Mouse (Mus musculus): Measurements from ENCODE around the gene Acsl5. TPM values are rescaled to one million over a fixed set of nuclear protein-coding genes. Genes with fewer than 3 reads are reported as not detected.

Acsl5 gene
- polyA plus RNA-seq, 1 experiment from 2014 or later, result 21.8 TPM

- Histone ChIP-seq H3K36me3 (peaks cover 13% of the 10 kb centered on the region), H3K4me1 (peaks cover 46% of the 10 kb centered on the region), H3K4me3 (replicated peaks) (peak within 1 kb of the TSS; percentile 84), H3K27ac (replicated peaks) (peak within 1 kb of the TSS; percentile 83), H3K4me2 (peak within 1 kb of the TSS; percentile 90), H3K27me3 (replicated peaks) (no peaks in the 10 kb centered on the region), H3K9me3 (replicated peaks) (no peaks in the 10 kb centered on the region), H3K9ac (replicated peaks) (peak within 1 kb of the TSS; percentile 86)
- ATAC-seq (ENCODE audit: low FRiP score), result peak; percentile 86
- under 1% methylated on average over 60 of the region's 60 CpGs for WGBS
These were observed 63.8 kb downstream of the Acsl5 start, which contains the start of gene Zdhhc6 for GRCm38 (mm10) chr19:55315452-55316108. TSS of gene Zdhhc6 (minus strand) at chr19:55316032.

- H3K4me1 ChIP-seq, result peaks cover 46% of the 10 kb centered on the region
- peak within 1 kb of the TSS; percentile 90 for H3K4me2 ChIP-seq
- WGBS, result under 1% methylated on average over 48 of the region's 48 CpGs
These were observed 64.5 kb downstream of the Acsl5 start, which contains the start of gene Vti1a for GRCm38 (mm10) chr19:55316109-55316714. TSS of gene Vti1a (plus strand) at chr19:55316295.

GRCm38 (mm10) chr19:55316901-55317300 lies 65.2 kb downstream of the Acsl5 start:
- Histone ChIP-seq H3K27me3 (replicated peaks) (no peaks in the 10 kb centered on the region), H3K4me3 (replicated peaks) (peak overlapping the region; percentile 84), H3K9ac (replicated peaks) (0 out of 2 replicates have a peak overlapping the region, but pooled peaks have one; percentile 86), H3K4me1 (peaks cover 46% of the 10 kb centered on the region), H3K27ac (replicated peaks) (no peak overlapping the region), H3K36me3 (peaks cover 2% of the 10 kb centered on the region; the same call in 1 of the 2 replicates), H3K4me2 (peak overlapping the region; percentile 90), H3K9me3 (replicated peaks) (no peaks in the 10 kb centered on the region)
- 63% methylated on average over 10 of the region's 10 CpGs for WGBS
- ATAC-seq (ENCODE audit: low FRiP score), result no peak

More at GRCm38 (mm10) chr19:55316109-55316714, 64.5 kb downstream of the Acsl5 start, which contains the start of gene Vti1a:
- H3K9ac ChIP-seq (replicated peaks), result peak within 1 kb of the TSS; percentile 86
- peak within 1 kb of the TSS; percentile 84 for H3K4me3 ChIP-seq (replicated peaks)
- no peaks in the 10 kb centered on the region for H3K27me3 ChIP-seq (replicated peaks)
- H3K27ac ChIP-seq (replicated peaks), result peak within 1 kb of the TSS; percentile 83
- H3K36me3 ChIP-seq, result peaks cover 9% of the 10 kb centered on the region
- no peaks in the 10 kb centered on the region for H3K9me3 ChIP-seq (replicated peaks)
- peak; percentile 94 for ATAC-seq (ENCODE audit: low FRiP score)

- H3K9ac ChIP-seq (replicated peaks), result no peak overlapping the region
- no peak overlapping the region for H3K27ac ChIP-seq (replicated peaks)
These were observed 67.3 kb downstream of the Acsl5 start for GRCm38 (mm10) chr19:55319036-55319435.

GRCm38 (mm10) chr19:55319521-55319920 lies 67.8 kb downstream of the Acsl5 start:
- Histone ChIP-seq H3K27ac (replicated peaks) (no peak overlapping the region), H3K4me1 (peaks cover 26% of the 10 kb centered on the region), H3K9ac (replicated peaks) (no peak overlapping the region), H3K36me3 (peaks cover 19% of the 10 kb centered on the region), H3K27me3 (replicated peaks) (no peaks in the 10 kb centered on the region), H3K4me2 (no peak overlapping the region), H3K4me3 (replicated peaks) (no peak overlapping the region), H3K9me3 (replicated peaks) (no peaks in the 10 kb centered on the region)
- WGBS, result 70% methylated on average over 5 of the region's 5 CpGs
- no peak for ATAC-seq (ENCODE audit: low FRiP score)

More at GRCm38 (mm10) chr19:55319036-55319435, 67.3 kb downstream of the Acsl5 start:
- H3K4me1 ChIP-seq, result peaks cover 31% of the 10 kb centered on the region
- no peaks in the 10 kb centered on the region for H3K9me3 ChIP-seq (replicated peaks)
- ATAC-seq (ENCODE audit: low FRiP score), result no peak
- H3K4me2 ChIP-seq, result no peak overlapping the region
- 74% methylated on average over 3 of the region's 3 CpGs for WGBS
- H3K27me3 ChIP-seq (replicated peaks), result no peaks in the 10 kb centered on the region
- no peak overlapping the region for H3K4me3 ChIP-seq (replicated peaks)
- peaks cover 15% of the 10 kb centered on the region for H3K36me3 ChIP-seq

- WGBS, result 96% methylated on average over 8 of the region's 8 CpGs
- ATAC-seq (ENCODE audit: low FRiP score), result no peak
- Histone ChIP-seq H3K4me1 (peaks cover 7% of the 10 kb centered on the region), H3K27me3 (replicated peaks) (no peaks in the 10 kb centered on the region), H3K4me3 (replicated peaks) (no peak overlapping the region), H3K4me2 (no peak overlapping the region), H3K9ac (replicated peaks) (no peak overlapping the region), H3K27ac (replicated peaks) (no peak overlapping the region), H3K36me3 (peaks cover 19% of the 10 kb centered on the region), H3K9me3 (replicated peaks) (no peaks in the 10 kb centered on the region)
These were observed 70.9 kb downstream of the Acsl5 start for GRCm38 (mm10) chr19:55322604-55323003.

- no peaks in the 10 kb centered on the region for H3K9me3 ChIP-seq (replicated peaks)
- H3K4me2 ChIP-seq, result no peak overlapping the region
- H3K36me3 ChIP-seq, result peaks cover 51% of the 10 kb centered on the region
- 89% methylated on average over 4 of the region's 4 CpGs for WGBS
- H3K4me1 ChIP-seq, result no peaks in the 10 kb centered on the region
- H3K4me3 ChIP-seq (replicated peaks), result no peak overlapping the region
- H3K27me3 ChIP-seq (replicated peaks), result no peaks in the 10 kb centered on the region
- no peak for ATAC-seq (ENCODE audit: low FRiP score)
- H3K27ac ChIP-seq (replicated peaks), result no peak overlapping the region
- H3K9ac ChIP-seq (replicated peaks), result no peak overlapping the region
These were observed 75.8 kb downstream of the Acsl5 start for GRCm38 (mm10) chr19:55327510-55327909.

- peaks cover 32% of the 10 kb centered on the region for H3K36me3 ChIP-seq
- H3K4me3 ChIP-seq (replicated peaks), result no peak overlapping the region
- no peak overlapping the region; the same call in 1 of the 2 replicates for H3K9ac ChIP-seq (replicated peaks)
- 0 out of 2 replicates have a peak, but pooled peaks cover 3% of the 10 kb centered on the region for H3K4me1 ChIP-seq
- H3K9me3 ChIP-seq (replicated peaks), result no peaks in the 10 kb centered on the region
- 92% methylated on average over 5 of the region's 5 CpGs for WGBS
- no peak overlapping the region for H3K27ac ChIP-seq (replicated peaks)
- no peak for ATAC-seq (ENCODE audit: low FRiP score)
- H3K4me2 ChIP-seq, result no peak overlapping the region
- no peaks in the 10 kb centered on the region for H3K27me3 ChIP-seq (replicated peaks)
These were observed 80.0 kb downstream of the Acsl5 start for GRCm38 (mm10) chr19:55331776-55332175.

- peak; percentile 72; the same call in 1 of the 2 replicates for ATAC-seq (ENCODE audit: low FRiP score)
- H3K36me3 ChIP-seq, result peaks cover 32% of the 10 kb centered on the region
- WGBS, result 91% methylated on average over 8 of the region's 8 CpGs
- H3K9me3 ChIP-seq (replicated peaks), result no peaks in the 10 kb centered on the region
- no peak overlapping the region for H3K9ac ChIP-seq (replicated peaks)
- H3K4me2 ChIP-seq, result no peak overlapping the region
- H3K4me1 ChIP-seq, result 0 out of 2 replicates have a peak, but pooled peaks cover 3% of the 10 kb centered on the region
- no peak overlapping the region for H3K27ac ChIP-seq (replicated peaks)
- H3K27me3 ChIP-seq (replicated peaks), result no peaks in the 10 kb centered on the region
- no peak overlapping the region for H3K4me3 ChIP-seq (replicated peaks)
These were observed 81.0 kb downstream of the Acsl5 start for GRCm38 (mm10) chr19:55332641-55333268.

GRCm38 (mm10) chr19:55335881-55336280 lies 84.1 kb downstream of the Acsl5 start:
- Histone ChIP-seq H3K36me3 (0 out of 2 replicates have a peak, but pooled peaks cover 5% of the 10 kb centered on the region), H3K27me3 (replicated peaks) (no peaks in the 10 kb centered on the region), H3K9me3 (replicated peaks) (no peaks in the 10 kb centered on the region), H3K9ac (replicated peaks) (no peak overlapping the region), H3K4me3 (replicated peaks) (no peak overlapping the region), H3K27ac (replicated peaks) (no peak overlapping the region), H3K4me1 (0 out of 2 replicates have a peak, but pooled peaks cover 3% of the 10 kb centered on the region), H3K4me2 (no peak overlapping the region)
- ATAC-seq (ENCODE audit: low FRiP score), result no peak
- 100% methylated on average over 1 of the region's 1 CpGs for WGBS

- Histone ChIP-seq H3K27me3 (replicated peaks) (no peaks in the 10 kb centered on the region), H3K9ac (replicated peaks) (no peak overlapping the region), H3K4me2 (no peak overlapping the region), H3K9me3 (replicated peaks) (no peaks in the 10 kb centered on the region), H3K36me3 (0 out of 2 replicates have a peak, but pooled peaks cover 1% of the 10 kb centered on the region), H3K4me3 (replicated peaks) (no peak overlapping the region), H3K4me1 (0 out of 2 replicates have a peak, but pooled peaks cover 3% of the 10 kb centered on the region), H3K27ac (replicated peaks) (no peak overlapping the region)
- WGBS, result 77% methylated on average over 12 of the region's 12 CpGs
- no peak for ATAC-seq (ENCODE audit: low FRiP score)
These were observed 84.7 kb downstream of the Acsl5 start for GRCm38 (mm10) chr19:55336441-55336840.
